Mouse (Mus musculus): ENCODE results near the gene Psrc1. TPM values are rescaled to one million over a fixed set of nuclear protein-coding genes. Genes with fewer than 3 reads are reported as not detected.

Psrc1 gene
- polyA plus RNA-seq, 1 experiment from 2014 or later = 35.7 TPM

GRCm38 (mm10) chr3:108433881-108434495 lies 50.3 kb downstream of the Psrc1 start:
- H3K9me3 ChIP-seq = no peaks in the 10 kb centered on the region
- peak overlapping the region; percentile 30 for H3K4me2 ChIP-seq (replicated peaks)
- ATAC-seq (ENCODE audit: low FRiP score, low read depth) = peak; percentile 90
- H3K36me3 ChIP-seq = peaks cover 46% of the 10 kb centered on the region
- WGBS = 15% methylated on average over 19 of the region's 19 CpGs
- H3K4me3 ChIP-seq = no peak overlapping the region
- H3K4me1 ChIP-seq = peaks cover 48% of the 10 kb centered on the region
- peak overlapping the region; percentile 89 for H3K27ac ChIP-seq
- H3K27me3 ChIP-seq (replicated peaks) = no peaks in the 10 kb centered on the region
- H3K9ac ChIP-seq = peak overlapping the region; percentile 30; the same call in 1 of the 2 replicates

DNA sequence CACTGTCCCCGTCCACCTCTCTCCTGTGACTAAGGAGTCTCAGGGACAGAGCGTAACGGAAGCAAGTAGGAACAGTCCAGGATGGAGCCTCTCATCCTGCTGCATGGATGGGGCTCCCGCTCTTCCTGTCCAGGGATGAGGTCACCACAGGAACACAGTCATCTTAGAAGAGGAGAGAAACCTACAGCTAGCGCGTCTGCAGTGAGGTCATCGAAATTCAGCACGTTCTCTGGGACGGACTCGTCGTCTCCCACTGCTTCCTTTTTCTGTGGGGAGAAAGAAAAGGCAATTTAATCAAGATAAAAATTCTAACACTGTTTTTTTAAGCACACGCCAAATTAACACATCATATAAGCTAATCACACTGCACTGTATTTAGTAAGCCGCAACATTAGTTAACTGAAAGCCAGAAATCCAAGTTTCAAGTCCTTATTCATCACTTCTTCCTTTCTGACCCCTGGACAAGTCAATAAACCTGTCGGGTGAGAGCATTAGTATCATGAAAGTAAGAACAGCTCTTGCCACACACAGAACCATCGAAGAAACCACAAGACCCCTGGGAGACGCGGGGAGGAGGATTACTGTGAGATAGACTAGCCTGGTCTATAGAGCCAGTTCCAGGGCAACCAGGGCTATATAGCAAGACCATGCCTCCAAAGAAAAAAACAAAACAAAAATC lies 52.2 kb downstream of the Psrc1 start:
- no peak overlapping the region for H3K4me2 ChIP-seq (replicated peaks)
- H3K9me3 ChIP-seq = no peaks in the 10 kb centered on the region
- H3K4me3 ChIP-seq = no peak overlapping the region
- 0 out of 2 replicates have a peak overlapping the region, but pooled peaks have one; percentile 14 for H3K9ac ChIP-seq
- 76% methylated on average over 17 of the region's 17 CpGs for WGBS
- ATAC-seq (ENCODE audit: low FRiP score, low read depth) = no peak
- no peaks in the 10 kb centered on the region for H3K27me3 ChIP-seq (replicated peaks)
- peaks cover 32% of the 10 kb centered on the region for H3K36me3 ChIP-seq
- peak overlapping the region; percentile 50; the same call in 1 of the 2 replicates for H3K27ac ChIP-seq
- H3K4me1 ChIP-seq = peaks cover 48% of the 10 kb centered on the region

- ATAC-seq (ENCODE audit: low FRiP score, low read depth) = no peak
- peaks cover 48% of the 10 kb centered on the region for H3K4me1 ChIP-seq
- WGBS = 67% methylated on average over 7 of the region's 7 CpGs
Observed at GRCm38 (mm10) chr3:108436380-108436714, 52.7 kb downstream of the Psrc1 start.

More at GRCm38 (mm10) chr3:108436380-108436714, 52.7 kb downstream of the Psrc1 start:
- no peak overlapping the region for H3K4me3 ChIP-seq
- no peak overlapping the region for H3K9ac ChIP-seq
- no peak overlapping the region for H3K27ac ChIP-seq
- H3K4me2 ChIP-seq (replicated peaks) = no peak overlapping the region
- H3K36me3 ChIP-seq = peaks cover 27% of the 10 kb centered on the region
- no peaks in the 10 kb centered on the region for H3K9me3 ChIP-seq
- H3K27me3 ChIP-seq (replicated peaks) = no peaks in the 10 kb centered on the region

Other genes with a start within 250 kb of the Psrc1 start
- gene Gnai3, start 237.7 kb upstream of the Psrc1 start, polyA plus RNA-seq (2016; fragmentation: Nextera tagmentation; extraction: Ambion mirVana) = 174 and 189 TPM in 2 replicates
- gene Gpr61, start 229.0 kb upstream of the Psrc1 start, polyA plus RNA-seq (2016; fragmentation: Nextera tagmentation; extraction: Ambion mirVana) = 1.8 and 2.0 TPM in 2 replicates
- 17.7 and 20.0 TPM in 2 replicates for gene Amigo1, start 197.5 kb upstream of the Psrc1 start, polyA plus RNA-seq (2016; fragmentation: Nextera tagmentation; extraction: Ambion mirVana)
- 5.0 and 6.0 TPM in 2 replicates for gene Cyb561d1, start 182.6 kb upstream of the Psrc1 start, polyA plus RNA-seq (2016; fragmentation: Nextera tagmentation; extraction: Ambion mirVana)
- gene Atxn7l2, start 172.9 kb upstream of the Psrc1 start, polyA plus RNA-seq (2016; fragmentation: Nextera tagmentation; extraction: Ambion mirVana) = 28.8 and 30.4 TPM in 2 replicates
- 0.47 TPM in 2 replicates for gene Sypl2, start 157.2 kb upstream of the Psrc1 start, polyA plus RNA-seq (2016; fragmentation: Nextera tagmentation; extraction: Ambion mirVana)
- gene Psma5, start 126.9 kb upstream of the Psrc1 start, polyA plus RNA-seq (2016; fragmentation: Nextera tagmentation; extraction: Ambion mirVana) = 217 and 226 TPM in 2 replicates
- 29.0 and 32.7 TPM in 2 replicates for gene Sort1, start 99.8 kb upstream of the Psrc1 start, polyA plus RNA-seq (2016; fragmentation: Nextera tagmentation; extraction: Ambion mirVana)
- gene Mybphl, start 18.9 kb upstream of the Psrc1 start, polyA plus RNA-seq (2016; fragmentation: Nextera tagmentation; extraction: Ambion mirVana) = 0.25 and 0.26 TPM in 2 replicates
- gene Celsr2, start 31.7 kb downstream of the Psrc1 start, polyA plus RNA-seq (2016; fragmentation: Nextera tagmentation; extraction: Ambion mirVana) = 71.4 and 71.5 TPM in 2 replicates
- gene Sars, start 61.4 kb downstream of the Psrc1 start, polyA plus RNA-seq (2016; fragmentation: Nextera tagmentation; extraction: Ambion mirVana) = 212 and 213 TPM in 2 replicates
- gene 1700013F07Rik, start 150.3 kb downstream of the Psrc1 start, polyA plus RNA-seq (2016; fragmentation: Nextera tagmentation; extraction: Ambion mirVana) = 0.32 TPM in 1 of 2 replicates, not detected in the other
- 4.6 TPM in 2 replicates for gene 5330417C22Rik, start 152.7 kb downstream of the Psrc1 start, polyA plus RNA-seq (2016; fragmentation: Nextera tagmentation; extraction: Ambion mirVana)
- gene Tmem167b, start 178.6 kb downstream of the Psrc1 start, polyA plus RNA-seq (2016; fragmentation: Nextera tagmentation; extraction: Ambion mirVana) = 55.3 and 56.7 TPM in 2 replicates
- gene Taf13, start 187.9 kb downstream of the Psrc1 start, polyA plus RNA-seq (2016; fragmentation: Nextera tagmentation; extraction: Ambion mirVana) = 72.6 and 77.8 TPM in 2 replicates
- 66.6 and 72.1 TPM in 2 replicates for gene Wdr47, start 207.4 kb downstream of the Psrc1 start, polyA plus RNA-seq (2016; fragmentation: Nextera tagmentation; extraction: Ambion mirVana)

Measured in neural tube, embryonic 12.5 days (tissue).